Mouse (Mus musculus) neural tube, embryonic 14.5 days (tissue): ENCODE measurements around the gene Kcnk10. TPM values are rescaled to one million over a fixed set of nuclear protein-coding genes. Genes with fewer than 3 reads are reported as not detected.
A peak's percentile ranks its signal among the peaks of the same experiment; 100 is the strongest.

Experiments
- ATAC-seq: fragments of 200-750 bp; cut with Nextera tagmentation; 2 replicates; pipeline ENCODE4 v1.8.0; 2017; ENCODE audit warnings: low read depth, mild to moderate bottlenecking, moderate TSS enrichment, moderate library complexity
- H3K27ac ChIP-seq: fragments of 300-500 bp; sonication (generic); 2 replicates; pipeline ENCODE4 v1.5.1; 2014; ENCODE audit warnings: low read depth, mild to moderate bottlenecking, control low read depth, low read length, moderate library complexity, mixed read lengths
- H3K27me3 ChIP-seq: fragments of 300-500 bp; sonication (generic); 2 replicates; pipeline ENCODE4 v1.6.1; 2014; ENCODE audit warnings: low read length; ENCODE audit not compliant: control insufficient read depth, insufficient read depth
- H3K36me3 ChIP-seq: fragments of 300-500 bp; sonication (generic); 2 replicates; pipeline ENCODE4 v1.6.1; 2014; ENCODE audit warnings: low read length, mixed read lengths; ENCODE audit not compliant: control insufficient read depth, insufficient read depth
- H3K4me1 ChIP-seq: fragments of 300-500 bp; sonication (generic); 2 replicates; pipeline ENCODE4 v1.6.1; 2014; ENCODE audit warnings: low read length; ENCODE audit not compliant: control insufficient read depth, insufficient read depth
- H3K4me2 ChIP-seq: fragments of 300-500 bp; sonication (generic); 2 replicates; pipeline ENCODE4 v1.6.1; 2014; ENCODE audit warnings: mild to moderate bottlenecking, low read depth, low read length, control low read depth
- H3K4me3 ChIP-seq: fragments of 300-500 bp; sonication (generic); 2 replicates; pipeline ENCODE4 v1.5.1; 2014; ENCODE audit warnings: low read depth, low read length, control low read depth, mixed read lengths
- H3K9ac ChIP-seq: fragments of 300-500 bp; sonication (generic); replicated peaks from 2 replicates; pipeline ENCODE4 v1.6.1; 2014; ENCODE audit warnings: low read depth, mild to moderate bottlenecking, control low read depth, low read length, mixed read lengths
- H3K9me3 ChIP-seq: fragments of 300-500 bp; sonication (generic); 2 replicates; pipeline ENCODE4 v1.6.1; 2016; ENCODE audit warnings: low read length; ENCODE audit not compliant: control insufficient read depth
- WGBS: fragments of 180-500 bp; shearing (Covaris S2); extraction: QIAGEN DNeasy Blood & Tissue Kit; methylation state at CpG from one replicate; pipeline ENCODE4 v1.1.7; 2014; 5-methylcytosine and 5-hydroxymethylcytosine counted together
- polyA plus RNA-seq: library from polyadenylated mRNA; unstranded; fragments of >200 nt; fragmentation: Nextera tagmentation; extraction: Ambion mirVana; gene quantifications from 2 replicates; pipeline ENCODE4 v1.2.1, GENCODE M21; 2014

Gene Kcnk10
- polyA plus RNA-seq, 1 experiment from 2014 or later: 50.5 TPM

DNA sequence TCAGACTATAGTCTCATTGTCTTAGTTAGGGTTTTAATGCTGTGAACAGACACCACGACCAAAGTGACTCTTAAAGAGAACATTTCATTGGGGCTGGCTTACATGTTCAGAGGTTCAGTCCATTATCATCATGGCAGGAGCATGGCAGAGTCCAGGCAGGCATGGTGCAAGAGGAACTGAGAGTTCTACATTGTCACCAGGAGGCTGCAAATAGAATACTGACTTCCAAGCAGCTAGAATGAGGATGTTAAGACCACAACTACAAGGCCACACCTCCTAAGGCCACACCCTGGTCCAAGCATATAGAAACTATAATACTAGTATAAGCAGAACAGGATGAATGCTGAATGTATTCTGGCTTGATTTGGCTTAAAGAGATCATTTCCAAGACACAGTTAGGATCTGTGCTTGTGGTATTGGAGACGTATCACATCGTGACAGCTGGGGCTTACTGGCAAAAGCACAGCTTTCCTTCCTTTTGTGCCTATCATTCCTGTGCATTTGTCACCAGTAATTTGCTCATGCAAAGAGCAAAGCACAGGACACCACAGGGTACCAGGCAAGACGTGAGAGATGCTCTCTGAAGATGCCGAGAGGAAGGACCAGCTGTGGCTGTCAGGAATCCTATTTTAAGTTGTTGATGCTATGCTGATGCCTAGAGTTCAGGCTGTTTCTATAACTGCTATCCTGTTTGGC is 28.6 kb upstream of the Kcnk10 start:
- Histone ChIP-seq H3K4me1 (no peaks in the 10 kb centered on the region), H3K9me3 (no peaks in the 10 kb centered on the region), H3K27me3 (no peaks in the 10 kb centered on the region), H3K9ac (no peak overlapping the region), H3K4me3 (no peak overlapping the region), H3K27ac (no peak overlapping the region), H3K4me2 (no peak overlapping the region), H3K36me3 (no peaks in the 10 kb centered on the region)
- 75% methylated on average over 5 of the region's 5 CpGs for WGBS
- ATAC-seq: no peak

DNA sequence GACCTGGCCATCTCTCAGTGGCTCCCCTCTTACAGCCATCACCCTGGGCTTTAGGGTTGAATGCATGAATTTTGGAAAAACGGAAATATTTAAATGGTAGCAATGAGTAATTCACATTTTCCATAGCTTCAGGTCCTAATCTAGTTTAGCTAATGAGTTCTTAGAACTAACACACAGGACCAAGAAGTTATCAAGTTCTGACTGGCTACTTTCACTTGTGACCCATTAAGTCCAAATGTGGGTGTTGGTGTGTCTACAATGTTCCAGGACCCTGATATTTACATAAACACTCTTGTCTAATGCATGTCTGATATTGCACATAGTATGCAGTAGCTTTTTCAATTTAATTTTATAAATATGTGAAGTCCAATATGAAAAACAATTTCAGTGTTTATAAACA is 27.2 kb upstream of the Kcnk10 start:
- H3K9ac ChIP-seq: no peak overlapping the region
- no peak overlapping the region for H3K4me3 ChIP-seq
- H3K27ac ChIP-seq: no peak overlapping the region
- H3K27me3 ChIP-seq: no peaks in the 10 kb centered on the region
- ATAC-seq: no peak
- H3K36me3 ChIP-seq: no peaks in the 10 kb centered on the region
- no peaks in the 10 kb centered on the region for H3K4me1 ChIP-seq
- 97% methylated on average over 1 of the region's 1 CpGs for WGBS
- no peaks in the 10 kb centered on the region for H3K9me3 ChIP-seq
- no peak overlapping the region for H3K4me2 ChIP-seq

DNA sequence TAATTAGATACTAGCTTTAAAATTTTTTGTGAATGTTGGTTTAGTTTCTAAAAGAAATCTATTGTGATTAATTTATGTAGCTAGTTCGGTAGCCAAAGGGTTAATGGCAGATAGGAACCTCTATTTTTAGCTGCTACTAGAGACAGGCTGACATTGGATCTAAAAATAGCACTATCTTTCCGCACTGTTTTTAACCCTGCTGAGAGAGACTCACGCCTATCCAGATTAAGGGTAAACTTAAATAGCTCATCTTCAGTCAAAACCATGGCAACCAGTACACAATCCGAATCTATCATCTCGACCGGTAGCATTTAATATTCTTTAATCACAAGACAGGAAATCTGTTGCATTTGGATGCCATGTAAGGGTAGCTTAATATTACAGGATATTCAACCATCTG is 24.0 kb upstream of the Kcnk10 start:
- no peak for ATAC-seq
- Histone ChIP-seq H3K27ac (no peak overlapping the region), H3K27me3 (no peaks in the 10 kb centered on the region), H3K4me2 (no peak overlapping the region), H3K9me3 (no peaks in the 10 kb centered on the region), H3K36me3 (no peaks in the 10 kb centered on the region), H3K4me3 (no peak overlapping the region), H3K9ac (no peak overlapping the region), H3K4me1 (no peaks in the 10 kb centered on the region)
- 57% methylated on average over 6 of the region's 6 CpGs for WGBS

DNA sequence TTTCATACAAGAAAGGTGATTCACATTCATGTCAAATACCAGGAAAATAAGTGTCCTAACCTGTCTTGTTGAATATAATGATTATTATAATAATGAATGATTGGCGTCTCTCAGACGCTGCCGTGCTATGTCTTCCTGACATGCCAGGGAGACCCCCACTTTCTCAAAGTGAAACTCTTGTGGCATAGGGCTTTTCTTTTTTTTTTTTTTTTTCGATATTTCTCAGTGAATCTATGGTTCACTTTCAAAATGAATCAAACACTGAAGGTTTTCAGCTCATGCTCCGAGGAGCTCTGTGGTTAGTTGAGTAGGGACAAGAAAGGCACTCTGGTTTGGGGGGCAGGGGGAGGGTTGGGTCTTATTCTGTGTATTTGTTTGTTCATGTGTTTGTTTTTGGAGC is 22.8 kb upstream of the Kcnk10 start:
- Histone ChIP-seq H3K27ac (no peak overlapping the region), H3K27me3 (no peaks in the 10 kb centered on the region), H3K4me3 (no peak overlapping the region), H3K36me3 (no peaks in the 10 kb centered on the region), H3K9ac (no peak overlapping the region), H3K4me1 (no peaks in the 10 kb centered on the region), H3K4me2 (no peak overlapping the region), H3K9me3 (no peaks in the 10 kb centered on the region)
- ATAC-seq: no peak
- WGBS: 94% methylated on average over 5 of the region's 5 CpGs

DNA sequence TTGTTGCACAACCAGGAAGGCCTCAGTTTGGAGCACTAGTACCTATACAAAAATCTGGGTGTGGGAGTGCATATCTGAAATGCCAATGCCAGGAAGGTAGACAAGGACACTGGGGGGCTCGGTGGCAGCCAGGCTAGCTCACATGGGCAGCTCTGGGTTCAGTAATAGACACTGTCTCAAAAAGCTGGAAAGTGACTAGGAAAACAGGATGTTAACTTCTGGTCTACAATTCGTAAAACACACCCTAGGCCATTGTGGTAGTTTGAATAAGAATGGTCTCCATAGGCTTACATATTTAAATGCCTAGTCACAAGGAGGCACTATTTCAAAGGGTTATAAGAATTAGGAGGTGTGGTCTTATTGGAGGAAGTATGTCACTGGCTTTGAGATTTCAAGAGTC is 12.9 kb upstream of the Kcnk10 start:
- Histone ChIP-seq H3K27me3 (no peaks in the 10 kb centered on the region), H3K27ac (no peak overlapping the region), H3K9me3 (no peaks in the 10 kb centered on the region), H3K36me3 (no peaks in the 10 kb centered on the region), H3K4me3 (no peak overlapping the region), H3K4me1 (no peaks in the 10 kb centered on the region), H3K9ac (no peak overlapping the region), H3K4me2 (no peak overlapping the region)
- WGBS: 90% methylated on average over 2 of the region's 2 CpGs
- ATAC-seq: no peak

DNA sequence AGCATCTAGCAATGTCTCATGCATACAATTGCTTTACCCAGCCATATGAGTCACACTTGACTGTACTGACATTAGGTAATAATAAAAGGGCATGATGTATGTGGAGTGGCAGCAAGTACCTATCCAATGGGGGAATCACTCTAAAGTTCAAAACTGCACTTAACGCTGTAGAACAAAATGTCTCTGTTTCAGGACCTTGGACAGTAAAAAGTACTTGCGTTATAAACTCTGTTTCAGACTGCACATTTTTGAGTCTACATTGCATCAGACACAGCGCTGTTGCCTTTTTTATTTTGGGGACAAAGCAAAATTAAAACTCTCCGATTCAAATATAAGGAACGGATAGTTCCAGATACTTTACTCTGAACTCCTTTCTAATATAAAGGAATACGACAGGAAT is 10.5 kb upstream of the Kcnk10 start:
- 78% methylated on average over 6 of the region's 6 CpGs for WGBS
- H3K4me3 ChIP-seq: no peak overlapping the region
- no peaks in the 10 kb centered on the region for H3K9me3 ChIP-seq
- no peaks in the 10 kb centered on the region for H3K4me1 ChIP-seq
- no peak overlapping the region for H3K4me2 ChIP-seq
- no peak for ATAC-seq
- no peak overlapping the region for H3K27ac ChIP-seq
- no peaks in the 10 kb centered on the region for H3K36me3 ChIP-seq
- no peaks in the 10 kb centered on the region for H3K27me3 ChIP-seq
- H3K9ac ChIP-seq: no peak overlapping the region

DNA sequence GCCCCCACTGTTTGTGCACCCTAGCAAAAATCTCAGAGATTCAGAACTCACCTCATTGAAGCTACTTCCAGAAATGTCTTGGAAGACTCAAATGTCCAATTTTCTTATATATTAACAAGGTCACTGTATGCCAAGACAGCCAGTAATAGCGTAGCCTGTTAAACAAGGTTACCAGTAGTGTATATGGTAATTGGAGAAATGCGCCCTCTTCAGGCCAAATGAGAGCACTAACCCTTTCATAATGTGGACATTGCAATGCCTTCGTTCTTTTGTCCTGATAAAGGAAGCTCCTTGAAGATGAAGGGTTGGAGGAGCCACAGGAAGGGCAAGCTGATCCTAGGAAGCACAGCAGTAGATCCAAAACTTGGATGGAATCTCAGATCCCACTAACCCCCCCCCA is 7.2 kb upstream of the Kcnk10 start:
- ATAC-seq: no peak
- WGBS: 41% methylated on average over 3 of the region's 3 CpGs
- H3K4me2 ChIP-seq: no peak overlapping the region
- no peaks in the 10 kb centered on the region for H3K9me3 ChIP-seq
- H3K36me3 ChIP-seq: no peaks in the 10 kb centered on the region
- H3K9ac ChIP-seq: no peak overlapping the region
- H3K27ac ChIP-seq: no peak overlapping the region
- no peaks in the 10 kb centered on the region for H3K4me1 ChIP-seq
- H3K27me3 ChIP-seq: no peaks in the 10 kb centered on the region
- no peak overlapping the region for H3K4me3 ChIP-seq

DNA sequence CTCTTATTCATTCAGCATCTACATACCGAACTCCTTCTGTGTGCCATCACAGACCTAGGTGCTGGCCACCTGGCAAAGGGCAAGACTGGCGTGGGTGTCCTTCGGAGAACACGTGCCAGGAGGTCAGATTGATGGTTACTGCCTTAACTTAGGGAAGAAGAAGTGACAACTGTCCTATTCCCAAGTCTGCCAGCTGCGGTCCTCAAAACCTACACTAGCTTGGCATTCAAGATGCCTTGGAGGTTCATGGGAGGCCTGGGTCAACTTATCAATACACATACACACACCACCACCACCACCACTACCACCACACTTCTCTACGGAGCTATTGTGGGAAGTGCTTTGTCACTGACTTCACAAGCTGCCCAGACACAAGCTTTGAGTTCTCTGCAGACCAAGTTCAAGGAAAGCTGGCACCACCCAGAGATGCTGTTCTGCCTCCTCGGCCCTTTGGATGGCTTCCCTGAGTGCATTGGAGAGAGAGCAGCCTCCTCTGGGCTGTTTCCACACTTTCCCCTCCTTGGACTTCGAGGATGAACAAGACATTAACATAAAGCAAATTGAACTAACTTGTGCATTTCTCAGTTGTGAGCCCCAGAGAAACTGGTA is 2.1 kb downstream of the Kcnk10 start:
- Histone ChIP-seq H3K9ac (no peak overlapping the region), H3K27me3 (no peaks in the 10 kb centered on the region), H3K36me3 (no peaks in the 10 kb centered on the region), H3K4me2 (peak overlapping the region; percentile 49; the same call in 1 of the 2 replicates), H3K4me1 (peaks cover 14% of the 10 kb centered on the region; the same call in 1 of the 2 replicates), H3K4me3 (no peak overlapping the region), H3K27ac (no peak overlapping the region), H3K9me3 (no peaks in the 10 kb centered on the region)
- 69% methylated on average over 8 of the region's 8 CpGs for WGBS
- ATAC-seq: no peak

DNA sequence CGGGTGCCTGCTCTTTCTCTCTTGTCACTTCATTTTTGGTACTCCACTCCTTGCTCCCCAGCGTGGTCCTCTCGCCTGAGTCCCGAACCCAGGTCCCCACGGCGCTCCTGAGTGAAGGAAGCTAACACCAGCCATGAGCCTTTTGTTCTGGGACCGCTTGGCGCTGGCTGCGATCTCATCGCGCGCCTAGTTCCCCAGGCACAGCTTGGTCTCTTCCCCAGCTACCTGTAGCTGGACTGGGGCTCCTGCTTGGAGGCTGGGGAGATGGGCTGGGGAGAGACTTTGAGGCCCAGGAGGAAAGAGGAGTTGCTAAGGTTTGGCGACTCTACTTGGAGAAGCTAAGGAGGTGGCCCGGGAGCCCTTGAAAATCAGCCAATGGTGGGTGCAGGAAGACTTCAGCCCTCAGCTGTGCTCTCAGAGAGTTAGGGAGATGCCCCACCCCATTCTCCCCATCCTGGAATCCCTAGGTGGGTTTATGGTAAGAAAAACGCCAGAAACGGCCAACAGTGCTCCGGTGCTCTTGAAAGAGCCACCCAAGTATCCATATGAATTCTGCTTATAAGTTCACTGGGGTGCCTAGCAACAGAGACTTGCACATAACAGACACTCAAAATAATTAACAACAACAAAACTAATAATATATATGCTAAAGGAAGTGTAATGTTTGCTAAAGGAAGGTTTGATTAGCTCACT is 2.8 kb downstream of the Kcnk10 start:
- Histone ChIP-seq H3K36me3 (no peaks in the 10 kb centered on the region), H3K27ac (peak overlapping the region; percentile 85), H3K4me2 (peak overlapping the region; percentile 49), H3K9ac (peak overlapping the region; percentile 67), H3K4me1 (peaks cover 14% of the 10 kb centered on the region; the same call in 1 of the 2 replicates), H3K9me3 (no peaks in the 10 kb centered on the region), H3K4me3 (peak overlapping the region; percentile 47), H3K27me3 (no peaks in the 10 kb centered on the region)
- 5% methylated on average over 17 of the region's 17 CpGs for WGBS
- ATAC-seq: peak; percentile 16; the same call in 1 of the 2 replicates
